Mouse (Mus musculus): ENCODE results near the gene Mpp3. TPM values are rescaled to one million over a fixed set of nuclear protein-coding genes. Genes with fewer than 3 reads are reported as not detected.

The Mpp3 gene
- polyA plus RNA-seq, 1 experiment from 2014 or later, result 3.4 TPM

GRCm38 (mm10) chr11:101972097-101972496 is 56.2 kb downstream of the Mpp3 start:
- H3K4me1 ChIP-seq (replicated peaks; ENCODE audit: control insufficient read depth, insufficient read depth), result no peaks in the 10 kb centered on the region
- H3K36me3 ChIP-seq (ENCODE audit: control insufficient read depth, insufficient read depth, low read length), result peaks cover 4% of the 10 kb centered on the region; the same call in 1 of the 2 replicates
- no peaks in the 10 kb centered on the region for H3K27me3 ChIP-seq (ENCODE audit: control insufficient read depth, insufficient read depth, low read length)
- H3K27ac ChIP-seq (replicated peaks), result no peak overlapping the region
- H3K4me3 ChIP-seq (ENCODE audit: low read depth, low read length), result no peak overlapping the region
- no peak for TF ChIP-seq CTCF (IDR thresholded peaks at IDR 0.05; ENCODE audit: low read depth)
- TF ChIP-seq EP300 (optimal IDR thresholded peaks at IDR 0.05), result no peak
- H3K9me3 ChIP-seq (ENCODE audit: control insufficient read depth, low read length), result no peaks in the 10 kb centered on the region
- 73% methylated on average over 3 of the region's 3 CpGs for WGBS
- H3K9ac ChIP-seq (ENCODE audit: low read length), result no peak overlapping the region
- DNase-seq (ENCODE audit: low spot score) (no peak), ATAC-seq (ENCODE audit: low FRiP score, low TSS enrichment) (no peak)
- no peak overlapping the region for H3K4me2 ChIP-seq (replicated peaks; ENCODE audit: low read depth)

GRCm38 (mm10) chr11:101971410-101971809 is 56.9 kb downstream of the Mpp3 start:
- WGBS, result 45% methylated on average over 3 of the region's 3 CpGs
- TF ChIP-seq CTCF (IDR thresholded peaks at IDR 0.05; ENCODE audit: low read depth), result peak; percentile 78
- TF ChIP-seq EP300 (optimal IDR thresholded peaks at IDR 0.05), result no peak
- ATAC-seq (ENCODE audit: low FRiP score, low TSS enrichment) (no peak), DNase-seq (ENCODE audit: low spot score) (peak; percentile 49)
- H3K27ac ChIP-seq (replicated peaks), result no peak overlapping the region
- no peak overlapping the region for H3K4me2 ChIP-seq (replicated peaks; ENCODE audit: low read depth)
- H3K27me3 ChIP-seq (ENCODE audit: control insufficient read depth, insufficient read depth, low read length), result no peaks in the 10 kb centered on the region
- H3K4me1 ChIP-seq (replicated peaks; ENCODE audit: control insufficient read depth, insufficient read depth), result no peaks in the 10 kb centered on the region
- no peaks in the 10 kb centered on the region for H3K9me3 ChIP-seq (ENCODE audit: control insufficient read depth, low read length)
- H3K9ac ChIP-seq (ENCODE audit: low read length), result no peak overlapping the region
- no peak overlapping the region for H3K4me3 ChIP-seq (ENCODE audit: low read depth, low read length)
- peaks cover 4% of the 10 kb centered on the region; the same call in 1 of the 2 replicates for H3K36me3 ChIP-seq (ENCODE audit: control insufficient read depth, insufficient read depth, low read length)

- no peaks in the 10 kb centered on the region for H3K4me1 ChIP-seq (replicated peaks; ENCODE audit: control insufficient read depth, insufficient read depth)
- no peak overlapping the region for H3K27ac ChIP-seq (replicated peaks)
- H3K9ac ChIP-seq (ENCODE audit: low read length), result no peak overlapping the region
- no peaks in the 10 kb centered on the region for H3K9me3 ChIP-seq (ENCODE audit: control insufficient read depth, low read length)
- ATAC-seq (ENCODE audit: low FRiP score, low TSS enrichment) (no peak), DNase-seq (ENCODE audit: low spot score) (no peak)
- TF ChIP-seq EP300 (optimal IDR thresholded peaks at IDR 0.05) (no peak), CTCF (IDR thresholded peaks at IDR 0.05; ENCODE audit: low read depth) (no peak)
- H3K27me3 ChIP-seq (ENCODE audit: control insufficient read depth, insufficient read depth, low read length), result peaks cover 7% of the 10 kb centered on the region; the same call in 1 of the 2 replicates
- no peak overlapping the region for H3K4me2 ChIP-seq (replicated peaks; ENCODE audit: low read depth)
- H3K4me3 ChIP-seq (ENCODE audit: low read depth, low read length), result no peak overlapping the region
- peaks cover 4% of the 10 kb centered on the region; the same call in 1 of the 2 replicates for H3K36me3 ChIP-seq (ENCODE audit: control insufficient read depth, insufficient read depth, low read length)
- WGBS, result 76% methylated on average over 13 of the region's 13 CpGs
These were observed 58.4 kb downstream of the Mpp3 start for GRCm38 (mm10) chr11:101969835-101970234.

GRCm38 (mm10) chr11:101968791-101969190 is 59.5 kb downstream of the Mpp3 start:
- Histone ChIP-seq H3K36me3 (ENCODE audit: control insufficient read depth, insufficient read depth, low read length) (no peaks in the 10 kb centered on the region), H3K9ac (ENCODE audit: low read length) (no peak overlapping the region), H3K4me1 (replicated peaks; ENCODE audit: control insufficient read depth, insufficient read depth) (0 out of 2 replicates have a peak, but pooled peaks cover 2% of the 10 kb centered on the region), H3K4me3 (ENCODE audit: low read depth, low read length) (no peak overlapping the region), H3K27me3 (ENCODE audit: control insufficient read depth, insufficient read depth, low read length) (peaks cover 16% of the 10 kb centered on the region; the same call in 1 of the 2 replicates), H3K4me2 (replicated peaks; ENCODE audit: low read depth) (no peak overlapping the region), H3K9me3 (ENCODE audit: control insufficient read depth, low read length) (no peaks in the 10 kb centered on the region), H3K27ac (replicated peaks) (no peak overlapping the region)
- DNase-seq (ENCODE audit: low spot score), result peak; percentile 81
- TF ChIP-seq EP300 (optimal IDR thresholded peaks at IDR 0.05), result no peak
- TF ChIP-seq CTCF (IDR thresholded peaks at IDR 0.05; ENCODE audit: low read depth), result peak; percentile 99
- peak; percentile 73 for ATAC-seq (ENCODE audit: low FRiP score, low TSS enrichment)
- WGBS, result 0% methylated on average over 5 of the region's 5 CpGs

GRCm38 (mm10) chr11:101968311-101968710 is 60.0 kb downstream of the Mpp3 start:
- H3K4me3 ChIP-seq (ENCODE audit: low read depth, low read length), result no peak overlapping the region
- TF ChIP-seq EP300 (optimal IDR thresholded peaks at IDR 0.05), result no peak
- TF ChIP-seq CTCF (IDR thresholded peaks at IDR 0.05; ENCODE audit: low read depth), result no peak
- whole genome bisulfite sequencing, result 17% methylated on average over 7 of the region's 7 CpGs
- no peak overlapping the region for H3K4me2 ChIP-seq (replicated peaks; ENCODE audit: low read depth)
- H3K27ac ChIP-seq (replicated peaks), result no peak overlapping the region
- H3K9ac ChIP-seq (ENCODE audit: low read length), result no peak overlapping the region
- 0 out of 2 replicates have a peak, but pooled peaks cover 2% of the 10 kb centered on the region for H3K4me1 ChIP-seq (replicated peaks; ENCODE audit: control insufficient read depth, insufficient read depth)
- DNase-seq (ENCODE audit: low spot score) (no peak), ATAC-seq (ENCODE audit: low FRiP score, low TSS enrichment) (no peak)
- peaks cover 19% of the 10 kb centered on the region; the same call in 1 of the 2 replicates for H3K27me3 ChIP-seq (ENCODE audit: control insufficient read depth, insufficient read depth, low read length)
- H3K9me3 ChIP-seq (ENCODE audit: control insufficient read depth, low read length), result no peaks in the 10 kb centered on the region
- H3K36me3 ChIP-seq (ENCODE audit: control insufficient read depth, insufficient read depth, low read length), result no peaks in the 10 kb centered on the region

- 36% methylated on average over 9 of the region's 10 CpGs for WGBS
- peaks cover 19% of the 10 kb centered on the region; the same call in 1 of the 2 replicates for H3K27me3 ChIP-seq (ENCODE audit: control insufficient read depth, insufficient read depth, low read length)
- no peaks in the 10 kb centered on the region for H3K36me3 ChIP-seq (ENCODE audit: control insufficient read depth, insufficient read depth, low read length)
- TF ChIP-seq CTCF (IDR thresholded peaks at IDR 0.05; ENCODE audit: low read depth), result no peak
- no peak for TF ChIP-seq EP300 (optimal IDR thresholded peaks at IDR 0.05)
- DNase-seq (ENCODE audit: low spot score) (no peak), ATAC-seq (ENCODE audit: low FRiP score, low TSS enrichment) (no peak)
- no peak within 1 kb of the TSS for H3K9ac ChIP-seq (ENCODE audit: low read length)
- 0 out of 2 replicates have a peak, but pooled peaks cover 2% of the 10 kb centered on the region for H3K4me1 ChIP-seq (replicated peaks; ENCODE audit: control insufficient read depth, insufficient read depth)
- no peak within 1 kb of the TSS for H3K4me2 ChIP-seq (replicated peaks; ENCODE audit: low read depth)
- H3K9me3 ChIP-seq (ENCODE audit: control insufficient read depth, low read length), result no peaks in the 10 kb centered on the region
- H3K27ac ChIP-seq (replicated peaks), result no peak within 1 kb of the TSS
- no peak within 1 kb of the TSS for H3K4me3 ChIP-seq (ENCODE audit: low read depth, low read length)
These were observed 61.2 kb downstream of the Mpp3 start, which contains the start of gene Sost for GRCm38 (mm10) chr11:101966965-101967614. Gene Sost, minus strand, starts transcription at chr11:101967015.

Measured in stomach, postnatal 0 days (tissue).